Mouse (Mus musculus) stomach, adult 2 months (tissue): ENCODE measurements around the gene Olfr1505. TPM values are rescaled to one million over a fixed set of nuclear protein-coding genes. Genes with fewer than 3 reads are reported as not detected.

ENCODE experiments used
- polyA plus RNA-seq: library from polyadenylated mRNA; depleted of rRNA; stranded (reverse); fragments of >200 nt; gene quantifications from 2 replicates; pipeline ENCODE4 v1.2.3, GENCODE M21; 2012; rRNA removed

The Olfr1505 gene
- polyA plus RNA-seq = not detected in 2 replicates

GRCm38 (mm10) chr19:13913230-13913629, at the start of gene Olfr1505:
Gene Olfr1505, plus strand, starts transcription at chr19:13913530.

GRCm38 (mm10) chr19:13897828-13898227, 15.5 kb upstream of the Olfr1505 start, which contains the start of gene Olfr1504:
Gene Olfr1504, minus strand, starts transcription at chr19:13897928.

Other genes starting within 250 kb of the Olfr1505 start
- gene Olfr1491, start 216.3 kb upstream of the Olfr1505 start, polyA plus RNA-seq = not detected in 2 replicates
- gene Olfr1493-ps1, start 190.3 kb upstream of the Olfr1505 start, polyA plus RNA-seq = not detected in 2 replicates
- not detected in 2 replicates for gene Olfr1494, start 173.8 kb upstream of the Olfr1505 start, polyA plus RNA-seq
- not detected in 2 replicates for gene Olfr1495, start 148.9 kb upstream of the Olfr1505 start, polyA plus RNA-seq
- gene Olfr1496, start 135.7 kb upstream of the Olfr1505 start, polyA plus RNA-seq = not detected in 2 replicates
- gene Olfr1497, start 115.3 kb upstream of the Olfr1505 start, polyA plus RNA-seq = not detected in 2 replicates
- not detected in 2 replicates for gene Olfr1499, start 94.1 kb upstream of the Olfr1505 start, polyA plus RNA-seq
- gene Olfr1500, start 83.0 kb upstream of the Olfr1505 start, polyA plus RNA-seq = not detected in 2 replicates
- not detected in 2 replicates for gene Olfr1501, start 62.8 kb upstream of the Olfr1505 start, polyA plus RNA-seq
- gene Olfr1502, start 51.7 kb upstream of the Olfr1505 start, polyA plus RNA-seq = not detected in 2 replicates
- gene Olfr1504, start 15.6 kb upstream of the Olfr1505 start, polyA plus RNA-seq = not detected in 2 replicates